Mouse (Mus musculus) embryonic facial prominence, embryonic 12.5 days (tissue): ENCODE measurements around the gene Fezf2. TPM values are rescaled to one million over a fixed set of nuclear protein-coding genes. Genes with fewer than 3 reads are reported as not detected.

ENCODE experiments used
- ATAC-seq: fragments of 200-750 bp; cut with Nextera tagmentation; 2 replicates; pipeline ENCODE4 v1.8.0; 2017; ENCODE audit not compliant: insufficient number of reproducible peaks, insufficient read depth, low FRiP score, low TSS enrichment
- H3K27ac ChIP-seq: fragments of 300-500 bp; sonication (generic); 2 replicates; pipeline ENCODE4 v1.5.1; 2016; ENCODE audit warnings: mild to moderate bottlenecking
- H3K27me3 ChIP-seq: fragments of 300-500 bp; sonication (generic); 2 replicates; pipeline ENCODE4 v1.6.1; 2016; ENCODE audit warnings: mild to moderate bottlenecking, moderate library complexity
- H3K36me3 ChIP-seq: fragments of 300-500 bp; sonication (generic); 2 replicates; pipeline ENCODE4 v1.6.1; 2016; ENCODE audit warnings: mild to moderate bottlenecking
- H3K4me1 ChIP-seq: fragments of 300-500 bp; sonication (generic); 2 replicates; pipeline ENCODE4 v1.6.1; 2016
- H3K4me2 ChIP-seq: fragments of 300-500 bp; sonication (generic); replicated peaks from 2 replicates; pipeline ENCODE4 v1.6.1; 2016; ENCODE audit warnings: mild to moderate bottlenecking, moderate library complexity
- H3K4me3 ChIP-seq: fragments of 300-500 bp; sonication (generic); 2 replicates; pipeline ENCODE4 v1.5.1; 2016; ENCODE audit warnings: mild to moderate bottlenecking
- H3K9ac ChIP-seq: fragments of 300-500 bp; sonication (generic); 2 replicates; pipeline ENCODE4 v1.6.1; 2016; ENCODE audit warnings: mild to moderate bottlenecking, moderate library complexity
- H3K9me3 ChIP-seq: fragments of 300-500 bp; sonication (generic); 2 replicates; pipeline ENCODE4 v1.6.1; 2016; ENCODE audit warnings: mild to moderate bottlenecking, moderate library complexity
- WGBS: fragments of 180-500 bp; shearing (Covaris S2); methylation state at CpG from one replicate; pipeline ENCODE4 v1.1.7; 2016; 5-methylcytosine and 5-hydroxymethylcytosine counted together
- polyA plus RNA-seq: library from polyadenylated mRNA; unstranded; fragments of >200 nt; fragmentation: Nextera tagmentation; extraction: Ambion mirVana; gene quantifications from 2 replicates; pipeline ENCODE4 v1.2.1, GENCODE M21; 2016

Gene Fezf2
- polyA plus RNA-seq, 1 experiment from 2014 or later = 2.9 TPM

GRCm38 (mm10) chr14:12300275-12300674 is 47.7 kb downstream of the Fezf2 start:
- ATAC-seq = no peak
- WGBS = 74% methylated on average over 4 of the region's 4 CpGs
- H3K27ac ChIP-seq = no peak overlapping the region

GRCm38 (mm10) chr14:12299654-12300053 is 48.3 kb downstream of the Fezf2 start:
- Histone ChIP-seq H3K4me2 (no peak overlapping the region), H3K36me3 (no peaks in the 10 kb centered on the region), H3K27me3 (no peaks in the 10 kb centered on the region), H3K4me3 (no peak overlapping the region), H3K9me3 (no peaks in the 10 kb centered on the region), H3K27ac (no peak overlapping the region), H3K9ac (no peak overlapping the region), H3K4me1 (no peaks in the 10 kb centered on the region)
- ATAC-seq = no peak
- WGBS = 76% methylated on average over 6 of the region's 6 CpGs

More at GRCm38 (mm10) chr14:12300275-12300674, 47.7 kb downstream of the Fezf2 start:
- H3K4me2 ChIP-seq = no peak overlapping the region
- H3K4me1 ChIP-seq = no peaks in the 10 kb centered on the region
- no peak overlapping the region for H3K9ac ChIP-seq
- H3K36me3 ChIP-seq = no peaks in the 10 kb centered on the region
- no peak overlapping the region for H3K4me3 ChIP-seq
- H3K9me3 ChIP-seq = no peaks in the 10 kb centered on the region
- H3K27me3 ChIP-seq = no peaks in the 10 kb centered on the region

- no peaks in the 10 kb centered on the region for H3K27me3 ChIP-seq
- no peak overlapping the region for H3K4me3 ChIP-seq
- no peak for ATAC-seq
- no peak overlapping the region for H3K27ac ChIP-seq
- no peaks in the 10 kb centered on the region for H3K4me1 ChIP-seq
- H3K9ac ChIP-seq = no peak overlapping the region
- no peaks in the 10 kb centered on the region for H3K9me3 ChIP-seq
- H3K4me2 ChIP-seq = no peak overlapping the region
- H3K36me3 ChIP-seq = no peaks in the 10 kb centered on the region
Measured at GRCm38 (mm10) chr14:12299171-12299570, 48.8 kb downstream of the Fezf2 start.

GRCm38 (mm10) chr14:12296391-12296790 is 51.6 kb downstream of the Fezf2 start:
- Histone ChIP-seq H3K4me3 (no peak overlapping the region), H3K36me3 (no peaks in the 10 kb centered on the region), H3K27me3 (no peaks in the 10 kb centered on the region), H3K9ac (no peak overlapping the region), H3K4me2 (no peak overlapping the region), H3K27ac (no peak overlapping the region), H3K9me3 (no peaks in the 10 kb centered on the region), H3K4me1 (no peaks in the 10 kb centered on the region)
- WGBS = 89% methylated on average over 7 of the region's 7 CpGs
- ATAC-seq = no peak

Other genes with a start within 250 kb of the Fezf2 start
- 0.08 and 0.15 TPM in 2 replicates for gene Gm49355, start 64.2 kb downstream of the Fezf2 start, polyA plus RNA-seq
- gene 3830406C13Rik, start 64.0 kb downstream of the Fezf2 start, polyA plus RNA-seq = 44.0 and 45.3 TPM in 2 replicates